ENCODE assay signal across 8 mouse cellular contexts in genomic region chr4:128729709-128730037, GRCm38 (mm10). TPM values are rescaled to one million over a fixed set of nuclear protein-coding genes. Genes with fewer than 3 reads are reported as not detected.
DNase-seq lines count a peak whose midpoint lies in the region; ATAC-seq and TF ChIP-seq lines count a peak whose summit lies in the region.

No protein-coding gene starts in this region.

- H3K9ac ChIP-seq in heart, postnatal 0 days (replicated peaks; ENCODE audit: low read depth, low read length) = peak overlapping the region; percentile 99
- H3K9ac ChIP-seq in limb, embryonic 12.5 days (replicated peaks) = peak overlapping the region; percentile 100
- peak overlapping the region; percentile 100 for H3K9ac ChIP-seq in midbrain, embryonic 14.5 days (replicated peaks; ENCODE audit: low read length)

- H3K4me1 ChIP-seq in heart, postnatal 0 days (ENCODE audit: control insufficient read depth, insufficient read depth) = peaks cover 50% of the 10 kb centered on the region
- peaks cover 56% of the 10 kb centered on the region for H3K4me1 ChIP-seq in limb, embryonic 12.5 days (replicated peaks)
- H3K4me1 ChIP-seq in midbrain, embryonic 14.5 days (ENCODE audit: control insufficient read depth, insufficient read depth, low read length) = peaks cover 72% of the 10 kb centered on the region

- H3K4me2 ChIP-seq in heart, postnatal 0 days (ENCODE audit: low read depth, low read length) = peak overlapping the region; percentile 76
- H3K4me2 ChIP-seq in limb, embryonic 12.5 days = peak overlapping the region; percentile 94
- H3K4me2 ChIP-seq in midbrain, embryonic 14.5 days (ENCODE audit: low read length) = peak overlapping the region; percentile 98

- ATAC-seq in activated CD4-positive, CD25-positive, alpha-beta regulatory T cell, adult 4 months = peak; percentile 8
- ATAC-seq in heart, postnatal 0 days (ENCODE audit: insufficient read depth, low read depth) = no peak
- no peak for ATAC-seq in limb, embryonic 12.5 days (ENCODE audit: insufficient number of reproducible peaks, insufficient read depth, low FRiP score, low TSS enrichment, low read depth)
- ATAC-seq in midbrain, embryonic 14.5 days (ENCODE audit: low FRiP score, low TSS enrichment) = no peak

- TF ChIP-seq CTCF in heart, postnatal 0 days (IDR thresholded peaks at IDR 0.05; ENCODE audit: low read depth) = no peak

- DNase-seq in 416B (ENCODE audit: low read depth) = peak; percentile 61
- peak; percentile 67 for DNase-seq in heart, postnatal 0 days (ENCODE audit: low spot score)
- DNase-seq in midbrain, embryonic 14.5 days = no peak
- DNase-seq in urinary bladder, postnatal 25 days (ENCODE audit: low spot score) = no peak
- DNase-seq in ovary, postnatal 36 days (ENCODE audit: low spot score) = no peak
- DNase-seq in left cerebral cortex, adult 11 months (ENCODE audit: low spot score) = no peak

- WGBS in heart, postnatal 0 days = 32% methylated on average over 5 of the region's 5 CpGs
- 31% methylated on average over 5 of the region's 5 CpGs for WGBS in limb, embryonic 12.5 days
- whole genome bisulfite sequencing in midbrain, embryonic 14.5 days = 7% methylated on average over 5 of the region's 5 CpGs

- no peak for TF ChIP-seq EP300 in heart, postnatal 0 days (IDR thresholded peaks at IDR 0.05; ENCODE audit: low read depth)

- H3K4me3 ChIP-seq in heart, postnatal 0 days (ENCODE audit: low read depth, low read length) = peak overlapping the region; percentile 92
- peak overlapping the region; percentile 97 for H3K4me3 ChIP-seq in limb, embryonic 12.5 days (replicated peaks)
- peak overlapping the region; percentile 98 for H3K4me3 ChIP-seq in midbrain, embryonic 14.5 days (replicated peaks; ENCODE audit: low read depth, low read length)

- peak overlapping the region; percentile 97 for H3K27ac ChIP-seq in heart, postnatal 0 days (ENCODE audit: low read depth)
- 0 out of 2 replicates have a peak overlapping the region, but pooled peaks have one; percentile 1 for H3K27ac ChIP-seq in limb, embryonic 12.5 days
- H3K27ac ChIP-seq in midbrain, embryonic 14.5 days (replicated peaks; ENCODE audit: low read depth, low read length) = peak overlapping the region; percentile 98

- H3K27me3 ChIP-seq in heart, postnatal 0 days (ENCODE audit: control insufficient read depth, insufficient read depth, low read length) = no peaks in the 10 kb centered on the region
- peaks cover 9% of the 10 kb centered on the region; the same call in 1 of the 2 replicates for H3K27me3 ChIP-seq in limb, embryonic 12.5 days
- no peaks in the 10 kb centered on the region for H3K27me3 ChIP-seq in midbrain, embryonic 14.5 days (ENCODE audit: control insufficient read depth, insufficient read depth, low read length)

- H3K36me3 ChIP-seq in heart, postnatal 0 days (replicated peaks; ENCODE audit: control insufficient read depth, insufficient read depth, low read length) = 0 out of 2 replicates have a peak, but pooled peaks cover 8% of the 10 kb centered on the region
- peaks cover 29% of the 10 kb centered on the region for H3K36me3 ChIP-seq in limb, embryonic 12.5 days
- peaks cover 15% of the 10 kb centered on the region for H3K36me3 ChIP-seq in midbrain, embryonic 14.5 days (ENCODE audit: control insufficient read depth, insufficient read depth, low read length)

- no peaks in the 10 kb centered on the region for H3K9me3 ChIP-seq in heart, postnatal 0 days (replicated peaks; ENCODE audit: control insufficient read depth, low read length)
- H3K9me3 ChIP-seq in limb, embryonic 12.5 days = no peaks in the 10 kb centered on the region
- H3K9me3 ChIP-seq in midbrain, embryonic 14.5 days (ENCODE audit: control insufficient read depth, low read length) = no peaks in the 10 kb centered on the region

RNA-seq across cellular contexts. Expression of gene A3galt2, which starts 25.5 kb away (rescaled TPM):
- polyA plus RNA-seq in activated CD4-positive, CD25-positive, alpha-beta regulatory T cell, adult 4 months (2017; shearing (Covaris generic)) = not detected
- not detected in 2 replicates for total RNA-seq in heart, postnatal 0 days (2014; rRNA removed; ENCODE audit: low replicate concordance)
- polyA plus RNA-seq in heart, postnatal 0 days (2015; fragmentation: Nextera tagmentation; extraction: Ambion mirVana) = 0.03 TPM in 1 of 2 replicates, not detected in the other
- 0.18 and 0.32 TPM in 2 replicates for polyA plus RNA-seq in limb, embryonic 12.5 days (2016; fragmentation: Nextera tagmentation; extraction: Ambion mirVana)
- polyA plus RNA-seq in midbrain, embryonic 14.5 days (2014; fragmentation: Nextera tagmentation; extraction: Ambion mirVana) = 0.47 and 0.74 TPM in 2 replicates

Comparison
In these comparisons a context has a peak if more than half of its experiments do, and no peak if none do; other contexts are left out.
1. DNase-seq: peak in 416B (single experiment) and heart, postnatal 0 days (single experiment); none in midbrain, embryonic 14.5 days (single experiment), urinary bladder, postnatal 25 days (single experiment), ovary, postnatal 36 days (single experiment) and left cerebral cortex, adult 11 months (single experiment).
2. H3K27ac ChIP-seq: peak in every context shown above with its lines; median percentile 98 in midbrain, embryonic 14.5 days; 97 in heart, postnatal 0 days; 1 in limb, embryonic 12.5 days.
3. Peak in every context shown above with its lines, with median percentiles within 50 percentile points of each other: H3K4me2 ChIP-seq, H3K4me3 ChIP-seq and H3K9ac ChIP-seq.